Mouse (Mus musculus): Measurements from ENCODE around the gene Wtap. TPM values are rescaled to one million over a fixed set of nuclear protein-coding genes. Genes with fewer than 3 reads are reported as not detected.
"Not testable (repeated sequence)": the region's sequence is repeated elsewhere in the genome, so short reads cannot be mapped to it uniquely, and the experiment has no call there.

Gene Wtap
- total RNA-seq (2021) = 10 to 100 TPM; 31.7 to 35.6 TPM

DNA sequence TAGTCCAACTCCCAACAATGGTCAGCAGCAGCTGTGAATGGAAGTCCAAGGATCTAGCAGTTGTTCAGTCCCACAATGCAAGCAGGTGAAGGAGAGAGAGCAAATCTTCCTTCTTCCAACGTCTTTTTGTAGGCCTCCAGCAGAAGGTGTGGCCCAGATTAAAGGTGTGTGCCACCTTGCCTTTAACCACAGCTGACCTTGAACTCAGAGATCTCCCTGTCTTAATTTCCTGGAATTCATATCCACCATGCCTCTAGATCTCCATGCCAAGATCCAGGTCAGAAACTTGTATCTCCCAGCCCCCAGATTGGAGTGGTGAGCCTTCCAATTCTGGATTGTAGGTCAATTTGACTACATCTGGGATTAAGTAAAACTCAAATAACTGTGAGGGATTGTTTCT is at the start of gene Wtap:
Gene Wtap (minus strand): TSS at position 101 of the 400 bp plus-strand sequence.
- intact Hi-C loops (cut with DNase I) = loop anchor here (10.0 kb wide), 1 partner anchor 579 kb away; no protein-coding TSS in a partner anchor
- DNase-seq (ENCODE audit: low spot score) = no peak

- intact Hi-C loops (cut with DNase I) = not testable (repeated sequence)
Measured at GRCm38 (mm10) chr17:13036627-13037192, 42.7 kb upstream of the Wtap start.

DNA sequence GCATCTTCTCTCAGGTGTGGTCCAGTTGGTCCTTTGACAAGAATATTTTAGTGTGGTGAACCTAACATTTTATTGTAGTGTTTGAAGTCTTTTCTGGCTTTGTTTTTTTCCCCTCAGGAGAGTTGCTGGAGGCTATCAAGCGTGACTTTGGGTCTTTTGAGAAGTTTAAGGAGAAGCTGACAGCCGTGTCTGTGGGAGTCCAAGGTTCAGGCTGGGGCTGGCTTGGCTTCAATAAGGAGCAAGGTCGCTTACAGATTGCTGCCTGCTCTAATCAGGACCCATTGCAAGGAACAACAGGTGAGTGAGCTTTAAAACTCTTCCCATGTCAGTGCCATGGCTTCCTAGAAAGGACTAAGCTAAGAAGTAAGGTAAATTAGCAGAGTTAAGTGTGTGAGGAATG is 19.3 kb upstream of the Wtap start:
- no peak for DNase-seq (ENCODE audit: low spot score)
- intact Hi-C loops (cut with DNase I) = loop anchor here (5.0 kb wide), 2 partner anchors 51 to 136 kb away; partner anchors contain the start of genes Acat2 and Mrgprh

More at GRCm38 (mm10) chr17:13036627-13037192, 42.7 kb upstream of the Wtap start:
- not testable (repeated sequence) for DNase-seq (ENCODE audit: low spot score)

DNA sequence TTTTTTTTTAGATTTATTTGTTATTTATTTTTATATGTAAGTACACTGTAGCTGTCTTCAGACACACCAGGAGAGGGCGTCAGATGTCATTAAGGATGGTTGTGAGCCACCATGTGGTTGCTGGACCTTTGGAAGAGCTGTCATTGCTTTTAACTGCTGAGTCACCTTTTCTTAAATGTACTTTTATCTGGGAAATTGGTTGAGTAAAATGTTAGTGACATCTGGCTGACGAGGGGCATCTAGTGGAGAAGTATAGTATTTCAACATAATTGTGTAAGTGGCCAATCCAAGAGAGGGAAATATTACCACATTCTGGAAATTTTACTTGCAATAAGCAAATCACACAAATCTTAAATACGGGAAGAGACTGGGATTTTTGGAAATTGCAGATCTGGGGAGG is 15.9 kb upstream of the Wtap start:
- DNase-seq (ENCODE audit: low spot score) = no peak
- intact Hi-C loops (cut with DNase I) = loop anchor here (5.0 kb wide), 2 partner anchors 48 to 133 kb away; partner anchors contain the start of genes Acat2 and Mrgprh

GRCm38 (mm10) chr17:13008528-13008927 is 14.6 kb upstream of the Wtap start:
- no peak for DNase-seq (ENCODE audit: low spot score)

GRCm38 (mm10) chr17:13007730-13008425 is 13.9 kb upstream of the Wtap start:
- intact Hi-C loops (cut with DNase I) = loop anchor here (2.0 kb wide), 1 partner anchor 15 kb away; no protein-coding TSS in a partner anchor
- peak; percentile 98 for DNase-seq (ENCODE audit: low spot score)

More at GRCm38 (mm10) chr17:13008528-13008927, 14.6 kb upstream of the Wtap start:
- intact Hi-C loops (cut with DNase I) = no loop called here

DNA sequence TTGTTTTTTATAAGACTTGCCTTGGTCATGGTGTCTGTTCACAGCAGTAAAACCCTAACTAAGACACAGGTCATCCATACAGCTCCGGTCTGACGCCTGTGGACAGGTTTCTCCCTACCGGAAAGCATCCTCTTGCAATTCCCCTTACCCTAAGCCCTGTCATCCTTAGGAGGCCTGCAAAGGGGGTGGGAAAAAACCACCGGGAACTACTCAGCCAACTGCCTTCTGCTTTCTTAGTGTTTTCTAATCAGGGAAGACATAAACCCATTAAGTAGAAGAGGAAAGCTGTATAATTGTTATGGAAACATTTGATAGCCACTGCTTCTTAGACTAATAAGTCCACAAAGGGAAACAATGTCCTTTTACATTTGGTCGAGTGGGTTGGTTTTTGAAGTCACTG is 13.0 kb upstream of the Wtap start:
- DNase-seq (ENCODE audit: low spot score) = no peak
- intact Hi-C loops (cut with DNase I) = loop anchor here (2.0 kb wide), 1 partner anchor 14 kb away; no protein-coding TSS in a partner anchor

DNA sequence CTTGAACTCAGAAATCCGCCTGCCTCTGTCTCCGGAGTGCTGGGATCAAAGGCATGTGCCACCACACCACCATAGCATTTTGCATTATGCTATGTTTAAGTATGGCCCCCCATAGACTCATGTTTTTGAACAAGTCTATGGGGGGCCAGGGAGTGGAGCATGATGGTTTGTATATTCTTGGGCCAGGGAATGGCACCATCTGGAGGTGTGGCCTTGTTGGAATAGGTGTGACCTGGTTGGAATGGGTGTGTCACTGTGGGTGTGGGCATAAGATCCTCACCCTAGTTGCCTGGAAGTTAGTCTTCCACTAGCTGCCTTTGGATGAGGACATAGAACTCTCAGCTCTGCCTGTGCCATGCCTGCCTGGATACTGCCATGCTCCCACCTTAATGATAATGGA is 12.6 kb upstream of the Wtap start, which contains the start of gene Sod2:
Gene Sod2 (plus strand): TSS at position 301 of the 400 bp plus-strand sequence.
- intact Hi-C loops (cut with DNase I) = loop anchor here (2.0 kb wide), 1 partner anchor 14 kb away; no protein-coding TSS in a partner anchor
- not testable (repeated sequence) for DNase-seq (ENCODE audit: low spot score)

DNA sequence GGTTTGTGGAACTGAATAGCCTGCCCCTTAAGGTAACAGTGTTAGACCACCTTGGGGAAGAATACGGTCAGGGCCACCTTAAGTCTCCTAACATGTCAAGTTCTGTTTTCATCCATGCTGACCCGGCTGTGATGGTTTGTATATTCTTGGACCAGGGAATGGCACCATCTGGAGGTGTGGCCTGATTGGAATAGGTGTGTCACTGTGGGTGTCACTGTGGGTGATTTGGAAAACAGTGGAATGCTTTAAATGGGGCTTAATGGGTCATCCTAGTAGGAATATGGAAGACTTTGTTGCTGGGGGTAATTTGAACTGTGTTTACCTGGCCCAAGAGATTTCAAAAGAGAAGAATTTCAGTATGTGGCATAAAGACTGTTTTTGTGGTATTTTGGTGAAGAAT is 10.5 kb upstream of the Wtap start:
- intact Hi-C loops (cut with DNase I); DNase-seq (ENCODE audit: low spot score): not testable (repeated sequence)

DNA sequence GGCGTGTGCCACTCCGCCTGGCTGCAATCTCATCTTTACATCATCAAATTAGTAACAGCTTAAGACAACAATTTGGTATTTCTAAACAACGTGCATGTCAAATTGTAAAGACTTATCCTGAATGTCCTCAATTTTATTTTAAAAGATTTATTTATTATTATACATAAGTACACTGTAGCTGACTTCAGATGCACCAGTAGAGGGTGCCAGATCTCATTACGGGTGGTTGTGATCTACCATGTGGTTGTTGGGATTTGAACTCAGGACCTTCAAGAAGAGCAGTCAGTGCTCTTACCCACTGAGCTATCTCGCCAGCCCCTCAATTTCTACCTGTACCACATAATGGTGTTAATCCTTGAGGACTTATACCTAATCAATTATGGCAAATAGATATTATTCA is 8.3 kb upstream of the Wtap start:
- DNase-seq (ENCODE audit: low spot score); intact Hi-C loops (cut with DNase I): not testable (repeated sequence)

DNA sequence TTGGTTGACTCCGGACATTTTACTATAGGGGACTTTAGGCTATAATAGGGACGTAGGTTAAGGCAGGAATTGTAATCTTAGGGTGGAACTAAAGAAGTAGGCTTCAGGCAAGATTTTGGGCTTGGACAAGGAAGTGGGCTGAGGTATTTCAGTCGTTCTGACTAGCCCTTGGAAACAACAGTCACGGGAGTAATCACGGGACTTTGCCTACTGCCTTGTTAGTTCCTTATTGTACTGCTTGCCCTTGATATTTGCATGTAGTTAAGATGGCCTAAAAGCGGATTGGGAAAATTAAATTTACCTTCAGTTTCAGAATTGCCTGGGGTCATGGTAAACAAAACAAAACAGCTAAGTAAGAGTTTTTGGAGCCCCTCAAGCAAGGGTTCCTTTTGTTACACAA is 5.1 kb upstream of the Wtap start:
- intact Hi-C loops (cut with DNase I) = loop anchor here (10.0 kb wide), 1 partner anchor 584 kb away; no protein-coding TSS in a partner anchor
- no peak for DNase-seq (ENCODE audit: low spot score)

- intact Hi-C loops (cut with DNase I) = loop anchor here (2.0 to 10.0 kb wide), 2 partner anchors 117 to 583 kb away; no protein-coding TSS in a partner anchor
- DNase-seq (ENCODE audit: low spot score) = no peak
Measured at GRCm38 (mm10) chr17:12997890-12998289, 3.9 kb upstream of the Wtap start.

DNA sequence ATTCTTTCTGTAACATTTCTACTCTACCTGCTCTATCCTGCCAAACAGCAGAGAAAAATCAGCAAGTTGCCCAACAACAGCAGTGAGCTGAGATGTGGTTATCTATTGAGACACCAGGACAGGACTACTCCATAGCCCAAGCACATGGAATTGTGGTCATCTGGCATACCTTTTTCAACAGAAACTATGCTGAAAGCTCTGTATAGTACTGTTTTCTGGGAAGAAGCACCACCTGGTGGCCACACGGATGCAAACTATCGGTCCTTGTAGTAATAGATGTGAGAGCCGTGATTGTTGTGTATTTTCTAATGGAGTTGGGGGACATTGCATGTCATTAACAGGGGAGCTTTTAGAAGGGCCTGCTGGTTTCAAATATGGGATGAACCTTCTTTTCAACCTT is 2.4 kb upstream of the Wtap start:
- DNase-seq (ENCODE audit: low spot score) = no peak
- intact Hi-C loops (cut with DNase I) = loop anchor here (2.0 to 10.0 kb wide), 2 partner anchors 116 to 582 kb away; no protein-coding TSS in a partner anchor

- intact Hi-C loops (cut with DNase I) = loop anchor here (2.0 to 10.0 kb wide), 2 partner anchors 14 to 578 kb away; partner anchors contain the start of gene Sod2
- peak; percentile 95 for DNase-seq (ENCODE audit: low spot score)
Measured at GRCm38 (mm10) chr17:12992470-12992991, 1.4 kb downstream of the Wtap start.

- intact Hi-C loops (cut with DNase I) = loop anchor here (2.0 to 10.0 kb wide), 4 partner anchors 15 to 577 kb away; partner anchors contain the start of genes Acat2, Mrpl18 and Sod2
- peak; percentile 86 for DNase-seq (ENCODE audit: low spot score)
Measured at GRCm38 (mm10) chr17:12991635-12992358, 2.2 kb downstream of the Wtap start.

GRCm38 (mm10) chr17:12991194-12991634 is 2.8 kb downstream of the Wtap start:
- no peak for DNase-seq (ENCODE audit: low spot score)
- intact Hi-C loops (cut with DNase I) = loop anchor here (2.0 to 10.0 kb wide), 3 partner anchors 30 to 576 kb away; partner anchors contain the start of genes Acat2 and Mrpl18

DNA sequence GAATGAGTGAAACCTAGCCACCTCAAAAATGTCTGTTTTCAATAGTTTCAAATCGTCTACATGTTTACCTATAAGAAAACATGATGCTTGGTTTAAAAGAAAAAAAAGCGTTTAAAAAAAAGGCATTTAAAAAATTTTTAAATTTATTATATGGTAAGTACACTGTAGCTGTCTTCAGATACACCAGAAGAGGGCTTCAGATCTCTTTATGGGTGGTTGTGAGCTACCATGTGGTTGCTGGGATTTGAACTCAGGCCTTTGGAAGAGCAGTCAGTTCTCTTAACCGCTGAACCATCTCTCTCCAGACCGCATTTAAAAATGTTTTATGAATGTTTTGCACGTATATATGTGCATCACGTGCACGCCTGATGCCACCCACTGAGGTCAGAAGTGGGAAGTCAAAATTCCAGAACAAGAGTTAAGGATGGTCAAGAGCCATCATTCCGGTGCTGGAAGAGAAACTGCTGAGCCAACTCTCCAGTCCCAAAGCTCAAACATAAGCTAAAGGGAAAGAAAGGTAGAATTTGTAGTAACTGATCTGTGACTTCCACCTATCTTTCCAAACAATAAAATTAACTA is 3.3 kb downstream of the Wtap start:
- DNase-seq (ENCODE audit: low spot score) = no peak
- intact Hi-C loops (cut with DNase I) = loop anchor here (2.0 to 10.0 kb wide), 3 partner anchors 30 to 576 kb away; partner anchors contain the start of genes Acat2 and Mrpl18

DNA sequence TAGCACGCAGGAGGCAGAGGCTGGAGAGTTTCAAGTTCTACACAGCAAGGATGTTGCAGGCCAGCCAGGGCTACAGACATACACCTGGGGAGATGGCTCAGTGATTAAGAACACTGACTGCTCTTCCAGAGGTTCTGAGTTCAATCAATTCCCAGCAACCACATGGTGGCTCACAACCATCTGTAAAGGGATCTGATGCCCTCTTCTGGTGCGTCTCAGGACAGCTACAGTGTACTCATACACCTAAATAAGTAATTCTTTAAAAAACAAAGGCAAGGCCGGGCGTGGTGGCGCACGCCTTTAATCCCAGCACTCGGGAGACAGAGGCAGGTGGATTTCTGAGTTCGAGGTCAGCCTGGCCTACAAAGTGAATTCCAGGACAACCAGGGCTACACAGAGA is 5.9 kb downstream of the Wtap start:
- DNase-seq (ENCODE audit: low spot score); intact Hi-C loops (cut with DNase I): not testable (repeated sequence)

GRCm38 (mm10) chr17:12983988-12984387 is 10.0 kb downstream of the Wtap start:
- no peak for DNase-seq (ENCODE audit: low spot score)
- intact Hi-C loops (cut with DNase I) = no loop called here
